Mouse (Mus musculus) heart, embryonic 15.5 days (tissue): ENCODE measurements around the gene Ntn3. TPM values are rescaled to one million over a fixed set of nuclear protein-coding genes. Genes with fewer than 3 reads are reported as not detected.

Experiments used
- ATAC-seq: fragments of 200-750 bp; cut with Nextera tagmentation; replicated peaks from 2 replicates; pipeline ENCODE4 v1.8.0; 2017; ENCODE audit warnings: low read depth, moderate TSS enrichment; ENCODE audit not compliant: insufficient number of reproducible peaks, insufficient read depth, low FRiP score
- H3K27ac ChIP-seq: fragments of 300-500 bp; sonication (generic); 2 replicates; pipeline ENCODE4 v1.5.1; 2015; ENCODE audit warnings: mild to moderate bottlenecking, inconsistent platforms
- H3K27me3 ChIP-seq: fragments of 300-500 bp; sonication (generic); 2 replicates; pipeline ENCODE4 v1.6.1; 2015; ENCODE audit warnings: inconsistent platforms
- H3K36me3 ChIP-seq: fragments of 300-500 bp; sonication (generic); 2 replicates; pipeline ENCODE4 v1.6.1; 2015; ENCODE audit warnings: mild to moderate bottlenecking, inconsistent platforms
- H3K4me1 ChIP-seq: fragments of 300-500 bp; sonication (generic); replicated peaks from 2 replicates; pipeline ENCODE4 v1.6.1; 2015; ENCODE audit warnings: inconsistent platforms
- H3K4me2 ChIP-seq: fragments of 300-500 bp; sonication (generic); 2 replicates; pipeline ENCODE4 v1.6.1; 2015; ENCODE audit warnings: inconsistent platforms, mild to moderate bottlenecking, moderate library complexity
- H3K4me3 ChIP-seq: fragments of 300-500 bp; sonication (generic); 2 replicates; pipeline ENCODE4 v1.5.1; 2015; ENCODE audit warnings: mild to moderate bottlenecking, inconsistent platforms
- H3K9ac ChIP-seq: fragments of 300-500 bp; sonication (generic); 2 replicates; pipeline ENCODE4 v1.6.1; 2015; ENCODE audit warnings: mild to moderate bottlenecking, inconsistent platforms
- H3K9me3 ChIP-seq: fragments of 300-500 bp; sonication (generic); replicated peaks from 2 replicates; pipeline ENCODE4 v1.6.1; 2016; ENCODE audit warnings: inconsistent platforms
- WGBS: fragments of 180-500 bp; shearing (Covaris S2); methylation state at CpG from one replicate; pipeline ENCODE4 v1.1.7; 2015; ENCODE audit warnings: mixed read lengths; 5-methylcytosine and 5-hydroxymethylcytosine counted together
- polyA plus RNA-seq: library from polyadenylated mRNA; unstranded; fragments of >200 nt; fragmentation: Nextera tagmentation; extraction: Ambion mirVana; gene quantifications from 2 replicates; pipeline ENCODE4 v1.2.1, GENCODE M21; 2015

The Ntn3 gene
- polyA plus RNA-seq, 1 experiment from 2014 or later, result 1.9 TPM

GRCm38 (mm10) chr17:24170729-24171128, 38.6 kb downstream of the Ntn3 start:
- Histone ChIP-seq H3K4me1 (peaks cover 28% of the 10 kb centered on the region), H3K4me2 (no peak overlapping the region), H3K9ac (no peak overlapping the region), H3K4me3 (no peak overlapping the region), H3K36me3 (peaks cover 14% of the 10 kb centered on the region), H3K27me3 (no peaks in the 10 kb centered on the region), H3K27ac (0 out of 2 replicates have a peak overlapping the region, but pooled peaks have one; percentile 99), H3K9me3 (no peaks in the 10 kb centered on the region)
- ATAC-seq, result no peak
- 66% methylated on average over 5 of the region's 5 CpGs for WGBS

GRCm38 (mm10) chr17:24170125-24170524, 39.2 kb downstream of the Ntn3 start:
- Histone ChIP-seq H3K36me3 (peaks cover 17% of the 10 kb centered on the region), H3K4me2 (peak overlapping the region; percentile 80), H3K9ac (peak overlapping the region; percentile 89), H3K4me3 (peak overlapping the region; percentile 85), H3K4me1 (peaks cover 34% of the 10 kb centered on the region), H3K9me3 (no peaks in the 10 kb centered on the region), H3K27ac (peak overlapping the region; percentile 99; the same call in 1 of the 2 replicates), H3K27me3 (no peaks in the 10 kb centered on the region)
- 69% methylated on average over 3 of the region's 3 CpGs for WGBS
- ATAC-seq, result no peak

- WGBS, result under 1% methylated on average over 58 of the region's 58 CpGs
- H3K4me3 ChIP-seq, result peak within 1 kb of the TSS; percentile 85
- peak within 1 kb of the TSS; percentile 80 for H3K4me2 ChIP-seq
- no peaks in the 10 kb centered on the region for H3K27me3 ChIP-seq
- no peaks in the 10 kb centered on the region for H3K9me3 ChIP-seq
- H3K9ac ChIP-seq, result peak within 1 kb of the TSS; percentile 89
- peak within 1 kb of the TSS; percentile 99 for H3K27ac ChIP-seq
- peaks cover 34% of the 10 kb centered on the region for H3K4me1 ChIP-seq
- ATAC-seq, result peak; percentile 87
- H3K36me3 ChIP-seq, result peaks cover 22% of the 10 kb centered on the region
Observed at GRCm38 (mm10) chr17:24169317-24170065, 39.8 kb downstream of the Ntn3 start, which contains the start of gene Atp6v0c. TSS of gene Atp6v0c (minus strand) at chr17:24169702.

- Histone ChIP-seq H3K27ac (peak overlapping the region; percentile 99), H3K9ac (peak overlapping the region; percentile 89), H3K4me2 (peak overlapping the region; percentile 80), H3K9me3 (no peaks in the 10 kb centered on the region), H3K27me3 (no peaks in the 10 kb centered on the region), H3K36me3 (peaks cover 22% of the 10 kb centered on the region), H3K4me3 (peak overlapping the region; percentile 85), H3K4me1 (peaks cover 34% of the 10 kb centered on the region)
- ATAC-seq, result peak; percentile 54
- WGBS, result under 1% methylated on average over 41 of the region's 41 CpGs
Observed at GRCm38 (mm10) chr17:24168590-24169277, 40.6 kb downstream of the Ntn3 start.

GRCm38 (mm10) chr17:24167891-24168505, 41.3 kb downstream of the Ntn3 start:
- Histone ChIP-seq H3K27me3 (no peaks in the 10 kb centered on the region), H3K9me3 (no peaks in the 10 kb centered on the region), H3K9ac (peak overlapping the region; percentile 89), H3K36me3 (peaks cover 22% of the 10 kb centered on the region), H3K27ac (peak overlapping the region; percentile 99; the same call in 1 of the 2 replicates), H3K4me3 (peak overlapping the region; percentile 85), H3K4me1 (peaks cover 32% of the 10 kb centered on the region), H3K4me2 (peak overlapping the region; percentile 80)
- ATAC-seq, result no peak
- 48% methylated on average over 7 of the region's 7 CpGs for whole genome bisulfite sequencing

GRCm38 (mm10) chr17:24167120-24167519, 42.2 kb downstream of the Ntn3 start:
- H3K9me3 ChIP-seq, result no peaks in the 10 kb centered on the region
- H3K9ac ChIP-seq, result 0 out of 2 replicates have a peak overlapping the region, but pooled peaks have one; percentile 33
- H3K27me3 ChIP-seq, result no peaks in the 10 kb centered on the region
- peaks cover 22% of the 10 kb centered on the region for H3K36me3 ChIP-seq
- peak overlapping the region; percentile 85 for H3K4me3 ChIP-seq
- peak overlapping the region; percentile 80; the same call in 1 of the 2 replicates for H3K4me2 ChIP-seq
- no peak for ATAC-seq
- 0 out of 2 replicates have a peak overlapping the region, but pooled peaks have one; percentile 20 for H3K27ac ChIP-seq
- peaks cover 38% of the 10 kb centered on the region for H3K4me1 ChIP-seq
- 71% methylated on average over 6 of the region's 6 CpGs for WGBS

- Histone ChIP-seq H3K27me3 (no peaks in the 10 kb centered on the region), H3K4me2 (no peak overlapping the region)
- 73% methylated on average over 11 of the region's 11 CpGs for WGBS
Observed at GRCm38 (mm10) chr17:24164566-24165259, 44.6 kb downstream of the Ntn3 start.

GRCm38 (mm10) chr17:24163176-24163962, 46.0 kb downstream of the Ntn3 start, which contains the start of gene Amdhd2:
TSS of gene Amdhd2 (minus strand) at chr17:24163766.
- H3K27me3 ChIP-seq, result no peaks in the 10 kb centered on the region
- H3K4me3 ChIP-seq, result peak within 1 kb of the TSS; percentile 86
- ATAC-seq, result peak; percentile 81
- under 1% methylated on average over 47 of the region's 47 CpGs for WGBS
- H3K9ac ChIP-seq, result peak within 1 kb of the TSS; percentile 75
- H3K4me2 ChIP-seq, result peak within 1 kb of the TSS; percentile 99
- H3K27ac ChIP-seq, result peak within 1 kb of the TSS; percentile 90
- peaks cover 22% of the 10 kb centered on the region for H3K36me3 ChIP-seq
- no peaks in the 10 kb centered on the region for H3K9me3 ChIP-seq
- H3K4me1 ChIP-seq, result peaks cover 34% of the 10 kb centered on the region

More at GRCm38 (mm10) chr17:24164566-24165259, 44.6 kb downstream of the Ntn3 start:
- H3K4me1 ChIP-seq, result peaks cover 35% of the 10 kb centered on the region
- no peaks in the 10 kb centered on the region for H3K9me3 ChIP-seq
- no peak overlapping the region for H3K4me3 ChIP-seq
- no peak overlapping the region for H3K9ac ChIP-seq
- H3K36me3 ChIP-seq, result peaks cover 22% of the 10 kb centered on the region
- no peak for ATAC-seq
- no peak overlapping the region for H3K27ac ChIP-seq

GRCm38 (mm10) chr17:24162584-24163175, 46.7 kb downstream of the Ntn3 start:
- Histone ChIP-seq H3K4me3 (peak overlapping the region; percentile 86), H3K9ac (peak overlapping the region; percentile 75), H3K9me3 (no peaks in the 10 kb centered on the region), H3K4me2 (peak overlapping the region; percentile 99), H3K27me3 (no peaks in the 10 kb centered on the region), H3K4me1 (peaks cover 27% of the 10 kb centered on the region), H3K36me3 (peaks cover 22% of the 10 kb centered on the region), H3K27ac (peak overlapping the region; percentile 90)
- ATAC-seq, result peak; percentile 5; the same call in 1 of the 2 replicates
- WGBS, result 18% methylated on average over 17 of the region's 17 CpGs

- Histone ChIP-seq H3K9me3 (no peaks in the 10 kb centered on the region), H3K27ac (no peak overlapping the region), H3K4me3 (no peak overlapping the region), H3K36me3 (peaks cover 11% of the 10 kb centered on the region), H3K9ac (no peak overlapping the region), H3K4me1 (peaks cover 18% of the 10 kb centered on the region), H3K4me2 (no peak overlapping the region), H3K27me3 (no peaks in the 10 kb centered on the region)
- no peak for ATAC-seq
- WGBS, result 73% methylated on average over 5 of the region's 5 CpGs
Observed at GRCm38 (mm10) chr17:24161466-24161865, 47.9 kb downstream of the Ntn3 start.
